Mouse (Mus musculus) liver, embryonic 14.5 days (tissue): ENCODE data around the gene Gli2. TPM values are rescaled to one million over a fixed set of nuclear protein-coding genes. Genes with fewer than 3 reads are reported as not detected.

ENCODE experiments used
- ATAC-seq: fragments of 200-750 bp; cut with Nextera tagmentation; 2 replicates; pipeline ENCODE4 v1.8.0; 2017; ENCODE audit warnings: moderate number of reproducible peaks, mild to moderate bottlenecking, moderate library complexity; ENCODE audit not compliant: insufficient read depth
- DNase-seq, 3 experiments: peaks; one replicate each; pipeline ENCODE4 v3.0.0-alpha.2; 2012 to 2013; ENCODE audit warnings: low read depth in 3 of 3, low spot score in 3 of 3
- H3K27ac ChIP-seq: fragments of 300-500 bp; sonication (generic); 2 replicates; pipeline ENCODE4 v1.5.1; 2014; ENCODE audit warnings: moderate library complexity, mild to moderate bottlenecking, control low read depth, inconsistent platforms
- H3K27me3 ChIP-seq: fragments of 300-500 bp; sonication (generic); 2 replicates; pipeline ENCODE4 v1.6.1; 2014; ENCODE audit warnings: mild to moderate bottlenecking, low read length, moderate library complexity; ENCODE audit not compliant: control insufficient read depth, insufficient read depth
- H3K36me3 ChIP-seq: fragments of 300-500 bp; sonication (generic); replicated peaks from 2 replicates; pipeline ENCODE4 v1.6.1; 2014; ENCODE audit warnings: low read depth; ENCODE audit not compliant: control insufficient read depth, insufficient read depth
- H3K4me1 ChIP-seq, 2 experiments: fragments of 200-500 bp in 1 of 2; fragments of 300-500 bp in 1 of 2; sonication (generic) in 1 of 2; replicated peaks; 2 replicates each; pipeline ENCODE4 v1.6.1; 2012 to 2014; ENCODE audit warnings: antibody characterized with exemption in 1 of 2, inconsistent platforms in 1 of 2, low read length in 1 of 2; ENCODE audit not compliant: control insufficient read depth in 2 of 2, insufficient read depth in 2 of 2
- H3K4me2 ChIP-seq: fragments of 300-500 bp; sonication (generic); 2 replicates; pipeline ENCODE4 v1.6.1; 2014; ENCODE audit warnings: low read depth, mild to moderate bottlenecking, control low read depth, moderate library complexity
- H3K4me3 ChIP-seq, 2 experiments: fragments of 200-500 bp in 1 of 2; fragments of 300-500 bp in 1 of 2; sonication (generic) in 1 of 2; 2 replicates each; pipeline ENCODE4 v1.5.1; 2012 to 2014; ENCODE audit warnings: low read depth in 2 of 2, low read length in 2 of 2, mild to moderate bottlenecking in 2 of 2, control low read depth in 1 of 2, inconsistent platforms in 1 of 2, moderate library complexity in 1 of 2; ENCODE audit not compliant: insufficient read depth in 1 of 2
- H3K9ac ChIP-seq: fragments of 300-500 bp; sonication (generic); replicated peaks from 2 replicates; pipeline ENCODE4 v1.6.1; 2014; ENCODE audit warnings: mild to moderate bottlenecking, control low read depth, moderate library complexity
- H3K9me3 ChIP-seq: fragments of 300-500 bp; sonication (generic); 2 replicates; pipeline ENCODE4 v1.6.1; 2016; ENCODE audit warnings: low read length, mixed read lengths; ENCODE audit not compliant: control insufficient read depth
- CTCF ChIP-seq: IDR thresholded peaks from 2 replicates; pipeline ENCODE4 v1.5.1; 2016; ENCODE audit warnings: antibody characterized with exemption, low read depth, control low read depth
- EP300 ChIP-seq: IDR thresholded peaks from 2 replicates; pipeline ENCODE4 v1.6.1; 2016; ENCODE audit warnings: antibody characterized with exemption, low read depth
- WGBS: fragments of 180-500 bp; shearing (Covaris S2); extraction: QIAGEN DNeasy Blood & Tissue Kit; methylation state at CpG from one replicate; pipeline ENCODE4 v1.1.7; 2014; ENCODE audit not compliant: insufficient replicate concordance; 5-methylcytosine and 5-hydroxymethylcytosine counted together
- polyA plus RNA-seq, 2 experiments: library from polyadenylated mRNA; depleted of rRNA in 1 of 2; stranded (reverse) in 1 of 2; unstranded in 1 of 2; fragments of >200 nt; fragmentation: Nextera tagmentation in 1 of 2; extraction: Ambion mirVana in 1 of 2; gene quantifications; 2 replicates each; pipeline versions ENCODE4 v1.2.1 to v1.2.3; 2012 to 2014

The Gli2 gene
- polyA plus RNA-seq, 2 experiments: 0.04 to 0.26 TPM

DNA sequence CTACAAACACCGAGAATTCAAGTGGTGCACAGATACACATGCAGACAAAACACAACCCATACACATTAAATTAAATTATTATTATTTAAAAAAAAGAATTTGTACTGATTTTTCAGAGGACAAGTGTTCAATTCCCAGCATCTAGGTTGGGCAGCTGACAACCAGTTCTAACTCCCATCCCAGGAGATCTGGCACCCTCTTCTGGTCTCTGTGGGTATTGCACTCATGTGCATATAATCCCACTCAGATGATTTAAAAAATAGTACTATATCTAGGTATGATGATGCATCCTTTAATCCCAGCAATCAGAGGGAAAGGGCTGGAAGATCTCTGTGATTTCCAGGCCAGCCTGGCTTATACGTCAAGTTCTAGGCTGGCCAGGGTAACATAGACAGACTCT is 231.2 kb downstream of the Gli2 start:
- H3K4me1 ChIP-seq: no peaks in the 10 kb centered on the region
- ATAC-seq (no peak), DNase-seq (no peak)
- no peak overlapping the region for H3K9ac ChIP-seq
- no peak overlapping the region for H3K4me3 ChIP-seq
- no peaks in the 10 kb centered on the region for H3K27me3 ChIP-seq
- H3K27ac ChIP-seq: no peak overlapping the region
- no peak overlapping the region for H3K4me2 ChIP-seq
- no peaks in the 10 kb centered on the region; the same call in 1 of the 2 replicates for H3K9me3 ChIP-seq
- TF ChIP-seq CTCF: peak; percentile 44
- no peak for TF ChIP-seq EP300
- H3K36me3 ChIP-seq: no peaks in the 10 kb centered on the region
- WGBS: 83% methylated on average over 2 of the region's 2 CpGs

DNA sequence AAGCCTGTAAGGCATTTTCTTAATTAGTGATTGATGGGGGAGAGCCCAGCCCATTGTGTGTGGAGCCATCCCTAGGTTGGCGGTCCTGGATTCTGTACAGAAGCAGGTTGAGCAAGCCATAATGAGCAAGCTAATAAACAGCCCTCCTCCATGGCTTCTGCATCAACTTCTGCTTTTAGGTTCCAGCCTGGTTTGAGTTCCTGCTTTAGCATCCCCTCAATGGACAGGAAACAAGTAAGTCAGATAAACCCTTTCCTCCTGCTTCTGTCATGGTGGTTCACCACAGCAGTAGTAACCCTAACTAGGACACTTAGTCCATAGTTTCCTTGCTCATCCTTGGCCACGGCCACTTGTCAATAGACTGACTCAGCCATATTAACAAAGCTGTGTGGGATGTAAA is 238.4 kb downstream of the Gli2 start:
- Histone ChIP-seq H3K4me1 (no peaks in the 10 kb centered on the region), H3K27ac (no peak overlapping the region), H3K4me3 (no peak overlapping the region), H3K36me3 (no peaks in the 10 kb centered on the region), H3K9me3 (no peaks in the 10 kb centered on the region), H3K9ac (no peak overlapping the region), H3K27me3 (no peaks in the 10 kb centered on the region), H3K4me2 (no peak overlapping the region)
- no peak for ATAC-seq
- TF ChIP-seq EP300 (no peak), CTCF (no peak)
- 34% methylated on average over 2 of the region's 2 CpGs for WGBS
- no peak for DNase-seq

DNA sequence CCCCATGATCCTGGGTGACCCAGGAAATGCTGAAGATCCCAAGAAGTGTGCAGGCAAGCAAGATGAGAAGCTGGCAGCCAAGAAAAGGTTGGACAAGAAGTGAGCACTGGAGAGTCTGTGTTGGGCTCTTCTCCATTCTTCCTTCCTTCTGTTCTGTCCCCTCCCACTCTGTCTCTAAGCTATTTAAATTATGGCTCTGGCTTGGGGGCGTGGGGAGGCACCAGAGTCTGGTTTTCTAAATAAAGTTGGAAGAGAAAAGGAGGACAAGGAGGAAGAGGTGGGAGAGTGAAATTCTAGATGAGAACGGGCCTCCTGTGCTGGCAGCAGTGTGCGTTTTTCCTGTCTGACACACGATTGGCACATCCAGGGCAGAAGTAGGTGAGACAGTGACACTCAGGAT is 243.1 kb downstream of the Gli2 start:
- DNase-seq: no peak
- WGBS: 39% methylated on average over 4 of the region's 4 CpGs
- H3K4me2 ChIP-seq: no peak overlapping the region

DNA sequence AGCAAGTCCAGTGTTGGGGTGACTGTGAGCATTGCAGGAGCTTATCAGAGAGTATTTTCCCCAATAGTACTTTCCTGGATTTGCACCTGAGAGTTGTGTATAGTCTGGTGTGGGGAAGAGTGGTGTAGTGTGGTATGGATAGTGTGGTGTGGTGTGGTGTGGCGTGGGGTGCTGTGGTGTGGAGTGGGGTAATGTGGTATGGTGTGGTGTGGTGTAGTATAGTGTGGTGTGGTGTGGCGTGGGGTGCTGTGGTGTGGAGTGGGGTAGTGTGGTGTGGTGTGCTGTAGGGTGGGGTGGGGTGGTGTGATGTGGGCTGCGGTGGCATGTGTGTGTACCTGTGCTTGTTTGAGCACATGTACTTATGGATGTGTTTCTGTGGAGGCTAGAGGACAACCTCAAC is 246.7 kb downstream of the Gli2 start:
- Histone ChIP-seq H3K9me3 (no peaks in the 10 kb centered on the region), H3K27me3 (no peaks in the 10 kb centered on the region), H3K4me2 (no peak overlapping the region), H3K36me3 (no peaks in the 10 kb centered on the region), H3K4me1 (no peaks in the 10 kb centered on the region), H3K27ac (no peak overlapping the region), H3K9ac (no peak overlapping the region), H3K4me3 (no peak overlapping the region)
- ATAC-seq: no peak
- TF ChIP-seq EP300 (no peak), CTCF (no peak)
- WGBS: 57% methylated on average over 3 of the region's 3 CpGs
- no peak for DNase-seq

More for the DNA sequence above, 243.1 kb downstream of the Gli2 start:
- H3K36me3 ChIP-seq: no peaks in the 10 kb centered on the region
- H3K9me3 ChIP-seq: no peaks in the 10 kb centered on the region
- H3K4me3 ChIP-seq: no peak overlapping the region
- TF ChIP-seq CTCF (no peak), EP300 (no peak)
- no peaks in the 10 kb centered on the region for H3K4me1 ChIP-seq
- no peak for ATAC-seq
- no peaks in the 10 kb centered on the region for H3K27me3 ChIP-seq
- H3K27ac ChIP-seq: no peak overlapping the region
- H3K9ac ChIP-seq: no peak overlapping the region

- Histone ChIP-seq H3K4me2 (no peak overlapping the region), H3K4me1 (no peaks in the 10 kb centered on the region), H3K27ac (no peak overlapping the region), H3K9ac (no peak overlapping the region), H3K4me3 (no peak overlapping the region), H3K27me3 (no peaks in the 10 kb centered on the region), H3K9me3 (no peaks in the 10 kb centered on the region), H3K36me3 (no peaks in the 10 kb centered on the region)
- TF ChIP-seq EP300: no peak
- DNase-seq (no peak), ATAC-seq (no peak)
- 64% methylated on average over 5 of the region's 5 CpGs for WGBS
Observed at GRCm38 (mm10) chr1:118802166-118802565, 251.3 kb downstream of the Gli2 start.
